Mouse (Mus musculus): ENCODE measurements around the gene Mmgt2. TPM values are rescaled to one million over a fixed set of nuclear protein-coding genes. Genes with fewer than 3 reads are reported as not detected.

Mmgt2 gene
- 5.2 and 8.6 TPM in 2 replicates for polyA plus RNA-seq (2012; rRNA removed)

DNA sequence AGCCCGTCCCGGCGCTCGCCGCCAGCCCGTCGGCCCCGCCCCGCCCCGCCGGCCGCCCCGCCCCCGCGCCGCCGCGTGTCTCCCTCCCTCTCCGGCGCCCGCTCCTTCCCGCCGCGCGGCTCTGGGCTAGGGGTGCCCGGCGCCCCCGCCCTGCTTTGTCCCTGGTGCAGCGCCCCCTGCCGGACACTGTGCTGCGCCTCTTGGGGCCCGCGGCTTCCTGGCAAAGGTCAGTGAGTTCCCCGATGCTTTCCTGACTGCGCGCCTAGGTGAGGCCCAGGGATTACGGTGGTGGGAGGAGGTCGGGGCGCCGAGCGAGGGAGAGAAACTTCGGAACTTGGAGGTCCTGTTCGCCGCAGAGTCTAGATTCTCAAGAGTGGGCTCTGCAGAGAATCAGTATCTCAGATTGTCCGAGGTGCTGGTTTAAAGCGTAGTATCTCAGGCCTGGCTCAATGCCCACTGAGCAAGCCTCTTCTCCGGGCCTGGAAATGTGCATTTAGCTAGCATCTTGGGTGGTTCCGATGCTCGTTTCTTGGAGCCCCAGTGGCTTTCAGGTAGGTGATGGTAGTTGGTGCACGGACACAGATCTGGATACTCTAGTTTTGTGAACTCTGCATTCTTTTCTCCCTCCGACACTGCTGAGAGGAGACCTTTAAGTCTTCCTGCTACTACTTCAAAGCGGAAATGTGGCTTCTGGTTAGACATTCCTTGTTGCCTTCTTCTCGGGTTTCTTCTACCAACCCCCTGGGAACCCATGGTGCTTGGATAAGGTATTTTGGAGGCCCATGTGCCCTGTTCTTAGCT, at the start of gene Mmgt2:
TSS of gene Mmgt2 (plus strand) at position 74 of the 801 bp plus-strand sequence.
- Histone ChIP-seq H3K36me3 (ENCODE audit: control insufficient read depth, insufficient read depth, low read length) (no peaks in the 10 kb centered on the region), H3K27me3 (ENCODE audit: control insufficient read depth, insufficient read depth, low read length) (no peaks in the 10 kb centered on the region), H3K4me1 (ENCODE audit: control insufficient read depth, insufficient read depth, low read length) (peaks cover 7% of the 10 kb centered on the region), H3K27ac (ENCODE audit: control insufficient read depth, insufficient read depth, low read depth, low read length) (peak within 1 kb of the TSS; percentile 32), H3K4me3 (ENCODE audit: control insufficient read depth, low read depth, low read length) (peak within 1 kb of the TSS; percentile 80)
- TF ChIP-seq CTCF (IDR thresholded peaks at IDR 0.05; ENCODE audit: control insufficient read depth, insufficient read depth, insufficient replicate concordance, low read depth, low read length) (peak; percentile 67; the same call in 1 of the 2 replicates), POLR2A (IDR thresholded peaks at IDR 0.05; ENCODE audit: control insufficient read depth, low read depth, low read length) (no peak)

DNA sequence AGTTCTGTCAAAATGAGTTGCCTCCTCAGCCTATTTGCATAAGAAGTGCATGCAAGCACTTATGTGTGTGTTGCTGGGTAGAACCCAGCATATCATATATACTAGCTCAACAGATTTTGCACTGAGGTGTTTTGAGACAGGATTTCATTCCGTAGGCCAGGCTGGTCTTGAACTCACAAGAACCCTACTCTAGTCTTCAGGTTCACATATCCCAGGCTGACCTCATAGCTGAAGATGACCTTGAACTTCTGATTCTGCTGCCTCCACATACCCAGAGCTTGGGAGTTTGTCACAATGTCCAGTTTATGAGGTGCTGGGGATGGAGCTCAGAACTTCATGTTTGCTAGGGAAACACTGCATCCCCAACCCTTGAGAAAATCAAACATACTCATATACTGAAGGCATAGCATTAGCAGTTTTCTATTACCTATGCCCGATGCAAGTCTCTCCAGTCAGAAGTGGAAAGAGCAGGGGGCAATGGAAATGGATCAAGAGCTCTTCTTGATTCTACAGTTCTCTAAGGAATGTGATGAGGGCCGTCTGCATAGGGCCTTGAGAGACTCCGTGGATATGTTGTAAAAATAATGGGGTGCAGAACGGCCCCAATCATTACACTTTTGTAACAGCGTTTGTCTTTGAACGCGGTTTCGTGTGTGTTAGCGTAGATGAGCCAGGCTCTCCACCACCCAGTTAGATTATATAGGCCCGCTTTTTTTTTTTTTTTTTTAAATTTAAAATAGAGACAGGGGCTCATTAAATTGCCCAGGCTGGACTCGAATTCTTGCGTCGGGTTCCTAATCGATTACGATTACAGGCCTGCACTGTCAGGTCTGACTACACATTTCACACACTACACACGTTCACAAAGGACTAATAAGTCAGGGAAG, 46.5 kb upstream of the Mmgt2 start:
- TF ChIP-seq POLR2A (IDR thresholded peaks at IDR 0.05; ENCODE audit: control insufficient read depth, low read depth, low read length) (no peak), CTCF (IDR thresholded peaks at IDR 0.05; ENCODE audit: control insufficient read depth, insufficient read depth, insufficient replicate concordance, low read depth, low read length) (no peak)
- Histone ChIP-seq H3K36me3 (ENCODE audit: control insufficient read depth, insufficient read depth, low read length) (peaks cover 4% of the 10 kb centered on the region), H3K27ac (ENCODE audit: control insufficient read depth, insufficient read depth, low read depth, low read length) (peak overlapping the region; percentile 88), H3K27me3 (ENCODE audit: control insufficient read depth, insufficient read depth, low read length) (no peaks in the 10 kb centered on the region), H3K4me3 (ENCODE audit: control insufficient read depth, low read depth, low read length) (peak overlapping the region; percentile 99), H3K4me1 (ENCODE audit: control insufficient read depth, insufficient read depth, low read length) (peaks cover 2% of the 10 kb centered on the region; the same call in 1 of the 2 replicates)

DNA sequence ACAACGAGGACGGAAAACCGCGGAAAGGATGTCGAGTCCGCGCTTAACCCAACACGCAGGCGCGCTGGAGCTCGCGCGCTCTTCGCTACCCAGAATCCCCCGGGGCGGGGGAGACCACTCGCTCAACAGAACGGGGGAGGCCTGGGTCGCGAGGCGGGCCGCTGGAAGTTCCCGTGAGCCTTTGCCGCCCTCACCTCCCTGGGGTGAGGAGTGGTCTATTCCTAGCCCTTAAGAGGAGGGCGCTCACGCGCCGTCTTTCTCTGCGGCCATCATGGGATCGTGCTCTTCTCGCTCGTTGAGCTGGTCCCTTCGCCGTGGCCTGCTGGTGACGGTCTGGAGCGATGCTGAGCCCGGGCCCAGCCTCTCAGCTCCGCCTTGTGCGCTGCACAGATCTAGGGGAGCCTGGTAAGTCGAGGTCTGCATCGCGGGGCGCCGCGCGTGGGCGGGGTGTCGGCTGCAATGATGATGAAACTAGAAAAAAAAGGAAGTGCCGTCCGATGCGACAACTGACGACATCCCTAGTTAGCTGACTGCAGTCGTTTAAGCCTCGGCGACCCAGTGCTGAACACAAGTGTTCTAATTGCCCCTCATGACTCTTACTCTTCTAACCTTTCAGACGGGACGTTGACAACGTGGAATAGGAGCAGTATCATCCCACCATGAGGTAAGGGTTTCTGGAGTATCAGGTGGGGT, 45.7 kb upstream of the Mmgt2 start:
- Histone ChIP-seq H3K27me3 (ENCODE audit: control insufficient read depth, insufficient read depth, low read length) (no peaks in the 10 kb centered on the region), H3K27ac (ENCODE audit: control insufficient read depth, insufficient read depth, low read depth, low read length) (peak overlapping the region; percentile 98), H3K4me1 (ENCODE audit: control insufficient read depth, insufficient read depth, low read length) (peaks cover 2% of the 10 kb centered on the region; the same call in 1 of the 2 replicates), H3K36me3 (ENCODE audit: control insufficient read depth, insufficient read depth, low read length) (peaks cover 4% of the 10 kb centered on the region), H3K4me3 (ENCODE audit: control insufficient read depth, low read depth, low read length) (peak overlapping the region; percentile 99)
- TF ChIP-seq POLR2A (IDR thresholded peaks at IDR 0.05; ENCODE audit: control insufficient read depth, low read depth, low read length): peak; percentile 100
- no peak for TF ChIP-seq CTCF (IDR thresholded peaks at IDR 0.05; ENCODE audit: control insufficient read depth, insufficient read depth, insufficient replicate concordance, low read depth, low read length)

DNA sequence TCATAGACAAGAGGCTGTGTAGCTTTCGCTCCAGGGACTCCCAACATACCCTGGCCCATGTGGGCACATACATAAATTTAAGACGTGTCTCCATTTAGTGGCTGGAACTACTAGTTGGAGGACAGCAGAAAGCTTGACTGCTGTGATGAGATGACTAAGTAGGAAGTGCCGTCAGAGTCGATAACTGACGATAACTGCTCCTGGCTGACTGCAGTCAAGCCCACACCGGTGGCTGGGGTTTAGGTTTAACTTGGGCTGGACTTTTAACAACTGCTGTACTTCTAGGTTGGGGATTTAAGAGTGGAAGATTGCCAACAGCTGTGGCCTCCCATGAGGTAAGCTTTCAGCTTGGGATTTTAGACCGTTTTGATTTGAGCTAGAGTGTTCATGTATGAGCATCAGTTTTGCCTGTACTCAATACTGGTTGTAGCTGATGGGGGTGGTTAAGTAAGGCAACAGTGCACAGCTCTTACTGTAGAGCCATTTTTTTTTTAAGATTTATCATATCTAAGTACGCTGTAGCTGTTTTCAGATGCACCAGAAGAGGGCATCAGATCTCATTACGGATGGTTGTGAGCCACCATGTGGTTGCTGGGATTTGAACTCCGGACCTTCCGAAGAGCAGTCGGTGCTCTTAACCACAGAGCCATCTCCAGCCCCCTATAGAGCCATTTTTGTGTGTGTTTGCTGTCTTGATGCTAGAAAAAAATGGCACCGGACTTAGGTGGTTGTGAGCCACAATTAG, 45.0 kb upstream of the Mmgt2 start:
- Histone ChIP-seq H3K27ac (ENCODE audit: control insufficient read depth, insufficient read depth, low read depth, low read length) (peak overlapping the region; percentile 98), H3K36me3 (ENCODE audit: control insufficient read depth, insufficient read depth, low read length) (peaks cover 4% of the 10 kb centered on the region), H3K4me1 (ENCODE audit: control insufficient read depth, insufficient read depth, low read length) (peaks cover 2% of the 10 kb centered on the region; the same call in 1 of the 2 replicates), H3K27me3 (ENCODE audit: control insufficient read depth, insufficient read depth, low read length) (no peaks in the 10 kb centered on the region), H3K4me3 (ENCODE audit: control insufficient read depth, low read depth, low read length) (peak overlapping the region; percentile 99)
- TF ChIP-seq CTCF (IDR thresholded peaks at IDR 0.05; ENCODE audit: control insufficient read depth, insufficient read depth, insufficient replicate concordance, low read depth, low read length): no peak
- TF ChIP-seq POLR2A (IDR thresholded peaks at IDR 0.05; ENCODE audit: control insufficient read depth, low read depth, low read length): no peak

DNA sequence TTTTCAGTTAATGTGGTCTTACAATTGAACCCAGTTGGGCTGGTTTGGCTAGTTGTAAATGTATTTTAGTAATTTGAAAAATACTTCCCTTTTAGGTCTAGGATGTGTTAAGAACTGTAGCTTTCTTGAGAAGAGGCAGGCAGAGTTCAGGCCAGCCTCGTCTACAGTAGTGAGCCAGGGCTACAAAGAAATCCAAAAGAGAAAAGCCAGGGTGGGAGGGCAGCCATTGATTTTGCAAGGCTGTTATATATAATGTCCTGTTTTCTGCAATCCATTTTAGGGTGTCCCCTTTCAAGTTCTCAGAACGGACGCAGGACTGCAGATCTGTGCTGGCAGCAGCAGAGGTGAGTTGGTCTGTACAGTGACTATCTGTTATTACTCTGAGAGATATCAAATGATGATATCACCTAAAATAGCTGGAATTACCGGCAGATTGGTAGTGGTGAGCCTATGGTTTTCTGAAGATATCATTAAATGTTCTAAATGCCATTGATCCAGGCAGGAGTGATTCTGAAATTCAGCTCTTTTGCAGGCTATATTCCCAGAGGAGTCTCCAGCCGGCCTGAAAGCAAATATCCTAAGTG, 44.2 kb upstream of the Mmgt2 start:
- Histone ChIP-seq H3K4me1 (ENCODE audit: control insufficient read depth, insufficient read depth, low read length) (peaks cover 2% of the 10 kb centered on the region; the same call in 1 of the 2 replicates), H3K27me3 (ENCODE audit: control insufficient read depth, insufficient read depth, low read length) (no peaks in the 10 kb centered on the region), H3K36me3 (ENCODE audit: control insufficient read depth, insufficient read depth, low read length) (peaks cover 4% of the 10 kb centered on the region), H3K27ac (ENCODE audit: control insufficient read depth, insufficient read depth, low read depth, low read length) (no peak overlapping the region), H3K4me3 (ENCODE audit: control insufficient read depth, low read depth, low read length) (peak overlapping the region; percentile 99)
- TF ChIP-seq CTCF (IDR thresholded peaks at IDR 0.05; ENCODE audit: control insufficient read depth, insufficient read depth, insufficient replicate concordance, low read depth, low read length): no peak
- no peak for TF ChIP-seq POLR2A (IDR thresholded peaks at IDR 0.05; ENCODE audit: control insufficient read depth, low read depth, low read length)
